Mouse (Mus musculus): ENCODE measurements around the gene 5730455P16Rik.

- TF ChIP-seq CTCF (IDR thresholded peaks at IDR 0.05; ENCODE audit: low read depth, low read length): no peak
- TF ChIP-seq POLR2A (IDR thresholded peaks at IDR 0.05; ENCODE audit: borderline replicate concordance, low read depth, low read length): no peak
These were observed 46.9 kb upstream of the 5730455P16Rik start for GRCm38 (mm10) chr11:80424691-80425090.

Data from bone marrow macrophage, adult 2 months (primary cell).